Mouse (Mus musculus): Measurements from ENCODE around the gene Tmem131l.

DNA sequence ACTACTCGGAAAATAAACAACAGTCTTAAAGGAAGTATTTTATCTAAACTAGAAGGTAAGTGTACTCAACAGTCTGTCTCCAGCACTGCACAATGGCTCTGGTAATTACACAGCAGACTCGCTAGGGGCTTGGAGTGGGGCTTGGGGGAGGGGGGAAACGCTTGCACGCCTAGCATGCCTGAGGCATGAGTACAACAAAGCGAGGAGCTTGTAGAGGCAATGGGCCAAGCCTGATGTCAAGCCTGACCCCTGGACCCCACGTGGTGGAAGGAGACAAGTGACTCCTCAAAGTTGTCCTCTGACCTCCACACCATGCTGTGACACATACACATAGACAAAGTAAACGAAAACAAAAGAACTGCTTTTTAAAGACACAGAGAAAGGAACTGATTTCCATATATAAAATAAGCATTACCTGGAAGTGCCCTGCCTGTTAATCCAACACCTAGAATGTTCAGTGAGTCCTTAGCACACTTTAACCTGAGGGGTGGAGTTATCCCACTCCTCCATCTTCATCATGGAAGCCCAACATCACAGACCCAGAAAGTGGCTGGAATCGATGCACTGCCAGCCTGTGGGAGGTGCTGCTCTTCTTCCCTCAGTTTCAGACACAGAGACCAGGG is 45.6 kb downstream of the Tmem131l start:
- TF ChIP-seq POLR2A (IDR thresholded peaks at IDR 0.05; ENCODE audit: borderline replicate concordance, insufficient read depth, low read length) (no peak), CTCF (IDR thresholded peaks at IDR 0.05; ENCODE audit: borderline replicate concordance, insufficient read depth, low read depth, low read length) (no peak)

All from cerebellum, adult 2 months (tissue).